Comparison of ENCODE assay signal across 8 mouse cellular contexts in genomic region chr8:48098792-48099191, GRCm38 (mm10). TPM values are rescaled to one million over a fixed set of nuclear protein-coding genes. Genes with fewer than 3 reads are reported as not detected.
DNase-seq lines count a peak whose midpoint lies in the region; ATAC-seq lines count a peak whose summit lies in the region.
"Had no signal": no experiment of that assay in that cellular context is flagged by ENCODE, and none has a peak within 500 bp of the region (broad histone marks: within the 10 kb centered on the region; RNA-seq: fewer than 3 reads in every experiment).

Gene Dctd, plus strand, starts transcription at chr8:48099092.

- no peaks in the 10 kb centered on the region for H3K27me3 ChIP-seq in lung, embryonic 15.5 days
- H3K27me3 ChIP-seq in forebrain, embryonic 12.5 days: peaks cover 8% of the 10 kb centered on the region; the same call in 1 of the 2 replicates
- no peaks in the 10 kb centered on the region for H3K27me3 ChIP-seq in intestine, embryonic 16.5 days (replicated peaks; ENCODE audit: control insufficient read depth, insufficient read depth, low read length)
- H3K27me3 ChIP-seq in stomach, embryonic 14.5 days (ENCODE audit: control insufficient read depth, insufficient read depth, low read length): no peaks in the 10 kb centered on the region

- no peak for ATAC-seq in lung, embryonic 15.5 days (ENCODE audit: borderline replicate concordance, extremely low read depth, low FRiP score, low TSS enrichment)
- ATAC-seq in forebrain, embryonic 12.5 days (ENCODE audit: low FRiP score): no peak
- ATAC-seq in intestine, embryonic 16.5 days: no peak
- ATAC-seq in stomach, embryonic 14.5 days (ENCODE audit: insufficient number of reproducible peaks, insufficient read depth, low FRiP score, low read depth): no peak
- ATAC-seq in megakaryocyte, adult 5-6 weeks (ENCODE audit: poor library complexity, severe bottlenecking): no peak

- peak within 1 kb of the TSS; percentile 32; the same call in 1 of the 2 replicates for H3K4me3 ChIP-seq in lung, embryonic 15.5 days
- H3K4me3 ChIP-seq in forebrain, embryonic 12.5 days (replicated peaks): no peak within 1 kb of the TSS
- peak within 1 kb of the TSS; percentile 26; the same call in 1 of the 2 replicates for H3K4me3 ChIP-seq in intestine, embryonic 16.5 days (ENCODE audit: low read length)
- no peak within 1 kb of the TSS for H3K4me3 ChIP-seq in stomach, embryonic 14.5 days (ENCODE audit: low read depth, low read length)

- H3K9ac ChIP-seq in lung, embryonic 15.5 days: no peak within 1 kb of the TSS
- no peak within 1 kb of the TSS for H3K9ac ChIP-seq in forebrain, embryonic 12.5 days
- H3K9ac ChIP-seq in intestine, embryonic 16.5 days (ENCODE audit: low read depth, low read length): no peak within 1 kb of the TSS
- H3K9ac ChIP-seq in stomach, embryonic 14.5 days (replicated peaks; ENCODE audit: low read depth, low read length): no peak within 1 kb of the TSS

- H3K36me3 ChIP-seq in lung, embryonic 15.5 days: no peaks in the 10 kb centered on the region
- no peaks in the 10 kb centered on the region for H3K36me3 ChIP-seq in forebrain, embryonic 12.5 days (replicated peaks)
- H3K36me3 ChIP-seq in intestine, embryonic 16.5 days (ENCODE audit: control insufficient read depth, insufficient read depth, low read length): no peaks in the 10 kb centered on the region
- H3K36me3 ChIP-seq in stomach, embryonic 14.5 days (ENCODE audit: control insufficient read depth, insufficient read depth, low read length): no peaks in the 10 kb centered on the region

- DNase-seq in lung, postnatal 25 days (ENCODE audit: low spot score): no peak
- no peak for DNase-seq in testis, postnatal 10 days (ENCODE audit: low spot score)

- WGBS in lung, embryonic 15.5 days: 71% methylated on average over 12 of the region's 12 CpGs
- 93% methylated on average over 12 of the region's 12 CpGs for WGBS in forebrain, embryonic 12.5 days
- WGBS in intestine, embryonic 16.5 days: 93% methylated on average over 12 of the region's 12 CpGs
- 87% methylated on average over 12 of the region's 12 CpGs for WGBS in stomach, embryonic 14.5 days

- H3K27ac ChIP-seq in lung, embryonic 15.5 days: no peak within 1 kb of the TSS
- no peak within 1 kb of the TSS for H3K27ac ChIP-seq in forebrain, embryonic 12.5 days
- no peak within 1 kb of the TSS for H3K27ac ChIP-seq in intestine, embryonic 16.5 days (ENCODE audit: low read length)
- no peak within 1 kb of the TSS for H3K27ac ChIP-seq in stomach, embryonic 14.5 days (ENCODE audit: low read length)
- H3K27ac ChIP-seq: macrophage had no signal

- peak within 1 kb of the TSS; percentile 62 for H3K4me2 ChIP-seq in lung, embryonic 15.5 days
- peak within 1 kb of the TSS; percentile 50; the same call in 1 of the 2 replicates for H3K4me2 ChIP-seq in forebrain, embryonic 12.5 days
- peak within 1 kb of the TSS; percentile 48; the same call in 1 of the 2 replicates for H3K4me2 ChIP-seq in intestine, embryonic 16.5 days (ENCODE audit: low read depth, low read length)
- peak within 1 kb of the TSS; percentile 31; the same call in 1 of the 2 replicates for H3K4me2 ChIP-seq in stomach, embryonic 14.5 days (replicated peaks; ENCODE audit: low read depth, low read length)

- peaks cover 11% of the 10 kb centered on the region for H3K4me1 ChIP-seq in lung, embryonic 15.5 days
- peaks cover 16% of the 10 kb centered on the region for H3K4me1 ChIP-seq in forebrain, embryonic 12.5 days
- 0 out of 2 replicates have a peak, but pooled peaks cover 5% of the 10 kb centered on the region for H3K4me1 ChIP-seq in intestine, embryonic 16.5 days (ENCODE audit: control insufficient read depth, insufficient read depth, low read length)
- 0 out of 2 replicates have a peak, but pooled peaks cover 2% of the 10 kb centered on the region for H3K4me1 ChIP-seq in stomach, embryonic 14.5 days (ENCODE audit: control insufficient read depth, insufficient read depth, low read length)

- no peaks in the 10 kb centered on the region for H3K9me3 ChIP-seq in lung, embryonic 15.5 days
- H3K9me3 ChIP-seq in forebrain, embryonic 12.5 days: no peaks in the 10 kb centered on the region
- H3K9me3 ChIP-seq in intestine, embryonic 16.5 days (ENCODE audit: control insufficient read depth, low read length): no peaks in the 10 kb centered on the region
- H3K9me3 ChIP-seq in stomach, embryonic 14.5 days (ENCODE audit: control insufficient read depth, low read depth, low read length): no peaks in the 10 kb centered on the region

RNA-seq across cellular contexts. Expression of gene Dctd, which starts in this region (rescaled TPM):
- 19.9 and 20.1 TPM in 2 replicates for polyA plus RNA-seq in lung, embryonic 15.5 days (2015; fragmentation: Nextera tagmentation; extraction: Ambion mirVana)
- 19.7 and 21.2 TPM in 2 replicates for polyA plus RNA-seq in forebrain, embryonic 12.5 days (2016; fragmentation: Nextera tagmentation; extraction: Ambion mirVana)
- polyA plus RNA-seq in intestine, embryonic 16.5 days (2015; fragmentation: Nextera tagmentation; extraction: Ambion mirVana): 27.0 and 30.2 TPM in 2 replicates
- 38.5 and 39.2 TPM in 2 replicates for polyA plus RNA-seq in stomach, embryonic 14.5 days (2014; fragmentation: Nextera tagmentation; extraction: Ambion mirVana)
- total RNA-seq in megakaryocyte, adult 5-6 weeks (2015): 3.7 and 5.1 TPM in 2 replicates
- 2.8 and 3.3 TPM in 2 replicates for total RNA-seq in megakaryocyte, adult 5-6 weeks (2017)

Comparison
In these comparisons a context has a peak if more than half of its experiments do, and no peak if none do; other contexts are left out.
1. H3K4me3 ChIP-seq: peak in lung, embryonic 15.5 days (single experiment) and intestine, embryonic 16.5 days (single experiment); none in forebrain, embryonic 12.5 days (single experiment) and stomach, embryonic 14.5 days (single experiment).
2. Peak in every context shown above with its lines, with median percentiles within 50 percentile points of each other: H3K4me2 ChIP-seq.